Mouse (Mus musculus) liver, embryonic 14.5 days (tissue): Measurements from ENCODE around the gene Pcdh15. TPM values are rescaled to one million over a fixed set of nuclear protein-coding genes. Genes with fewer than 3 reads are reported as not detected.

Experiments
- ATAC-seq: fragments of 200-750 bp; cut with Nextera tagmentation; 2 replicates; pipeline ENCODE4 v1.8.0; 2017; ENCODE audit warnings: moderate number of reproducible peaks, mild to moderate bottlenecking, moderate library complexity; ENCODE audit not compliant: insufficient read depth
- DNase-seq, 3 experiments: peaks; one replicate each; pipeline ENCODE4 v3.0.0-alpha.2; 2012 to 2013; ENCODE audit warnings: low read depth in 3 of 3, low spot score in 3 of 3
- H3K27ac ChIP-seq: fragments of 300-500 bp; sonication (generic); 2 replicates; pipeline ENCODE4 v1.5.1; 2014; ENCODE audit warnings: moderate library complexity, mild to moderate bottlenecking, control low read depth, inconsistent platforms
- H3K27me3 ChIP-seq: fragments of 300-500 bp; sonication (generic); 2 replicates; pipeline ENCODE4 v1.6.1; 2014; ENCODE audit warnings: mild to moderate bottlenecking, low read length, moderate library complexity; ENCODE audit not compliant: control insufficient read depth, insufficient read depth
- H3K36me3 ChIP-seq: fragments of 300-500 bp; sonication (generic); replicated peaks from 2 replicates; pipeline ENCODE4 v1.6.1; 2014; ENCODE audit warnings: low read depth; ENCODE audit not compliant: control insufficient read depth, insufficient read depth
- H3K4me1 ChIP-seq, 2 experiments: fragments of 200-500 bp in 1 of 2; fragments of 300-500 bp in 1 of 2; sonication (generic) in 1 of 2; replicated peaks; 2 replicates each; pipeline ENCODE4 v1.6.1; 2012 to 2014; ENCODE audit warnings: antibody characterized with exemption in 1 of 2, inconsistent platforms in 1 of 2, low read length in 1 of 2; ENCODE audit not compliant: control insufficient read depth in 2 of 2, insufficient read depth in 2 of 2
- H3K4me2 ChIP-seq: fragments of 300-500 bp; sonication (generic); 2 replicates; pipeline ENCODE4 v1.6.1; 2014; ENCODE audit warnings: low read depth, mild to moderate bottlenecking, control low read depth, moderate library complexity
- H3K4me3 ChIP-seq, 2 experiments: fragments of 200-500 bp in 1 of 2; fragments of 300-500 bp in 1 of 2; sonication (generic) in 1 of 2; 2 replicates each; pipeline ENCODE4 v1.5.1; 2012 to 2014; ENCODE audit warnings: low read depth in 2 of 2, low read length in 2 of 2, mild to moderate bottlenecking in 2 of 2, control low read depth in 1 of 2, inconsistent platforms in 1 of 2, moderate library complexity in 1 of 2; ENCODE audit not compliant: insufficient read depth in 1 of 2
- H3K9ac ChIP-seq: fragments of 300-500 bp; sonication (generic); replicated peaks from 2 replicates; pipeline ENCODE4 v1.6.1; 2014; ENCODE audit warnings: mild to moderate bottlenecking, control low read depth, moderate library complexity
- H3K9me3 ChIP-seq: fragments of 300-500 bp; sonication (generic); 2 replicates; pipeline ENCODE4 v1.6.1; 2016; ENCODE audit warnings: low read length, mixed read lengths; ENCODE audit not compliant: control insufficient read depth
- CTCF ChIP-seq: IDR thresholded peaks from 2 replicates; pipeline ENCODE4 v1.5.1; 2016; ENCODE audit warnings: antibody characterized with exemption, low read depth, control low read depth
- EP300 ChIP-seq: IDR thresholded peaks from 2 replicates; pipeline ENCODE4 v1.6.1; 2016; ENCODE audit warnings: antibody characterized with exemption, low read depth
- WGBS: fragments of 180-500 bp; shearing (Covaris S2); extraction: QIAGEN DNeasy Blood & Tissue Kit; methylation state at CpG from one replicate; pipeline ENCODE4 v1.1.7; 2014; ENCODE audit not compliant: insufficient replicate concordance; 5-methylcytosine and 5-hydroxymethylcytosine counted together
- polyA plus RNA-seq, 2 experiments: library from polyadenylated mRNA; depleted of rRNA in 1 of 2; stranded (reverse) in 1 of 2; unstranded in 1 of 2; fragments of >200 nt; fragmentation: Nextera tagmentation in 1 of 2; extraction: Ambion mirVana in 1 of 2; gene quantifications; 2 replicates each; pipeline versions ENCODE4 v1.2.1 to v1.2.3; 2012 to 2014

Gene Pcdh15
- polyA plus RNA-seq, 2 experiments, result 0.02 TPM; not detected in 1

DNA sequence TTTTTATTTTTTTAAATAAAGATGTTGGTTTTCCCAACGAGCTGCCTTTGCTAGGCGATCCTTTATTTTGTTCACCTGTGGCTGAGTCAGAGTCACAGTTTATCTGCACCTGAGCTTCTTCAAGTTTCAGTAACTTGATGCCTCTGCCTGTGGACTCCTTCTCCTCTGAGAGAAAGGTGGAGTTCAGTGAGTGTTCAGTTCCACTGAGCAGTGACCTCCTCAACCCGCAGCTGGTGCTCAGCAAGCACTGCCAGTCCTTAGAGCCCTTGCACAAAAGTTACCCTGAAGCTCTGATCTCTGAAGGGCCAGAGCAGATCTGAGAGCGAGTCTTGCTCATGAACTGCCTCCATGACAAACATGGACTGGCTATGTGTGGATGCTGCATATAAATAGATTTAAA lies 724.1 kb downstream of the Pcdh15 start:
- H3K4me2 ChIP-seq, result no peak overlapping the region
- 49% methylated on average over 4 of the region's 4 CpGs for WGBS
- ATAC-seq (no peak), DNase-seq (no peak)
- H3K27me3 ChIP-seq, result no peaks in the 10 kb centered on the region
- no peaks in the 10 kb centered on the region for H3K4me1 ChIP-seq
- H3K4me3 ChIP-seq, result no peak overlapping the region
- H3K27ac ChIP-seq, result no peak overlapping the region
- no peak overlapping the region for H3K9ac ChIP-seq
- H3K9me3 ChIP-seq, result no peaks in the 10 kb centered on the region
- H3K36me3 ChIP-seq, result no peaks in the 10 kb centered on the region
- TF ChIP-seq CTCF (no peak), EP300 (no peak)

DNA sequence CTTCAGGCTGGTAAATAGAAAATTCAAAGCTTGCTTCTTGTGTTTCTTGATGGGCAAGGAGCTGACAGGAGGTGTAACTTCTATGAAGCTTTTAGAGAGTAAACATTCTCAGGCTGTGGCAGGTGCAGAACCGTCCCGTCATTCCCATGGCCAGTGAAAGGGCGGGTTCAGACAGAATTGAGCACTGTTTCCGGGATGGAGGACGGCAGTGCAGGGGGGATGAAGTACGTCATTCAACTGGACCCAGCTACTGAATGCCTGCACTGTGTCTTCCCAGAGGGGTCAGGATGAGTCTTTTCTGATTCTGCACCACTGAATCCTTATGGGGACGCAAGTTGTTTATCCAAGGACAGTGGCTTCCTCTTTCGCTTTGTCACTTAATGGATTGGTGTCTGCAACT lies 727.2 kb downstream of the Pcdh15 start:
- Histone ChIP-seq H3K9ac (no peak overlapping the region), H3K4me3 (no peak overlapping the region), H3K4me2 (no peak overlapping the region), H3K27ac (no peak overlapping the region), H3K9me3 (no peaks in the 10 kb centered on the region), H3K36me3 (no peaks in the 10 kb centered on the region), H3K4me1 (no peaks in the 10 kb centered on the region), H3K27me3 (no peaks in the 10 kb centered on the region)
- DNase-seq (no peak), ATAC-seq (no peak)
- no peak for TF ChIP-seq EP300
- TF ChIP-seq CTCF, result no peak
- WGBS, result 55% methylated on average over 8 of the region's 8 CpGs

DNA sequence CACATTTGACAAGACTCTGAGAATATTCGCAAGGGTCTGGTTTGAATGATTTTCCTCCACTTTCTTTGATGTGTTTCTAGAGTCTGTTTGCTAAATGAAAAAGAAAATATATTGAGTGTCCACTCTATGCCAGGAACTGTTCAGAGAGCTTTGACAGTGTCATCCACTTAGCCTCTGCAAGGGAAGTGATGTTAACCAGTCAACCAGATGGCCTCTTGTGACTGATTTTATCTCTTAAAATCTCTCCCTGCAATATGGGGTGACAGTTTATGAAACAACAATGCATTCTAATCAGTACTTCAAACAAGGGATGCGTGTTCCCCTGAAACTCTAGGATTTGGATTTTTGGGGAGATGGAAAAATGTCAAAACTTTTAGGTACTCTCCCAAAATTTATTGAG lies 729.6 kb downstream of the Pcdh15 start:
- 59% methylated on average over 2 of the region's 2 CpGs for WGBS
- Histone ChIP-seq H3K9ac (no peak overlapping the region), H3K27me3 (no peaks in the 10 kb centered on the region), H3K4me2 (no peak overlapping the region), H3K9me3 (no peaks in the 10 kb centered on the region), H3K36me3 (no peaks in the 10 kb centered on the region), H3K4me1 (no peaks in the 10 kb centered on the region), H3K4me3 (no peak overlapping the region), H3K27ac (no peak overlapping the region)
- DNase-seq (no peak), ATAC-seq (no peak)
- TF ChIP-seq CTCF (no peak), EP300 (no peak)

DNA sequence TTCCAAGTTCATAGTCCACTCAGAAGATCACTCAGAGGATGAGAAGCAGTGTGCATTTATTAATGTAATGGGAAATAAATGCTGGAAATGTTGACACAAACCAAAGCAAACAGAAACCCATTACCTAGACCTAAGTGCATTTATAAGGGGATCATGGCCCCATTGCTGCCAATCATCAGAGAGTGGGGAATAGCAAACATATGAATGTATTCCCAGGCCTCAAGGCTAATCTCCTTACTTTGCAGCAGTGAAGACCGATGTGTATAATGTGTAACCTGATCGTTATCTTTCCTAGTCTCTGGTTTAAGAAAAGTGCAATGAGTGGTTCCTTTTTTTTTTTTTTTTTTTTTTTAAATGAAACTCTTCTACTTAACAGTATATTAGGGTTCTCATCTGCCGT lies 745.9 kb downstream of the Pcdh15 start:
- no peaks in the 10 kb centered on the region for H3K27me3 ChIP-seq
- H3K4me3 ChIP-seq, result no peak overlapping the region
- no peak overlapping the region for H3K27ac ChIP-seq
- no peak for TF ChIP-seq EP300
- no peak for TF ChIP-seq CTCF
- no peak overlapping the region for H3K9ac ChIP-seq
- H3K36me3 ChIP-seq, result no peaks in the 10 kb centered on the region
- H3K4me2 ChIP-seq, result no peak overlapping the region
- H3K9me3 ChIP-seq, result no peaks in the 10 kb centered on the region
- ATAC-seq (no peak), DNase-seq (no peak)
- no peaks in the 10 kb centered on the region for H3K4me1 ChIP-seq
- WGBS, result 58% methylated on average over 3 of the region's 3 CpGs

DNA sequence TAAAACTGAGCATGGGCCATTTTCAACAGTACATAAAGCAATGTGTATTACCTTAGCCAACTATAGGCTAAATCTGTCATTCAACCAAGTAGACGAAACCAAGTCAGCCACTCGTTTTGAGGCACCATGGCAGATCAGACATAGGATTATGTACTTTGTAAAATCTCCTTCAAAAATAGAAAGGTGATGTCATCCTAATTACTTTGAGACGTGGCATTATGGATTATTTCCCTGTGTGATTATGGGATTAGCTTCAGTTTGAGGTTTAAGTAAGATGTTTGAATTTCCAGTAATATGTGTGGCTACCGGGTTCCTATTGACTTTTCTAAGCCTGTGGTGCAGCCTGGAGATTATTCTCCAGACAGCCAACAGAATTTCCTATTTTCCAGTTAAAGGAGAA lies 763.0 kb downstream of the Pcdh15 start:
- H3K9me3 ChIP-seq, result no peaks in the 10 kb centered on the region
- no peak overlapping the region for H3K27ac ChIP-seq
- ATAC-seq (no peak), DNase-seq (no peak)
- H3K36me3 ChIP-seq, result no peaks in the 10 kb centered on the region
- no peak overlapping the region for H3K4me3 ChIP-seq
- WGBS, result 56% methylated on average over 4 of the region's 4 CpGs
- no peaks in the 10 kb centered on the region for H3K4me1 ChIP-seq
- TF ChIP-seq EP300 (no peak), CTCF (no peak)
- H3K4me2 ChIP-seq, result no peak overlapping the region
- H3K9ac ChIP-seq, result no peak overlapping the region
- no peaks in the 10 kb centered on the region for H3K27me3 ChIP-seq
